Mouse (Mus musculus) left cerebral cortex, postnatal 10 days (tissue): ENCODE measurements around the gene Meioc. TPM values are rescaled to one million over a fixed set of nuclear protein-coding genes. Genes with fewer than 3 reads are reported as not detected.

Experiments
- microRNA-seq: library from miRNA; unstranded; fragments of <30 nt; microRNA quantifications from one replicate; pipeline ENCODE4 v1.2.0, GENCODE M21; 2022
- total RNA-seq, 2 experiments: library from RNA; stranded (reverse); gene quantifications; 2 replicates each; pipeline ENCODE4 v1.2.3; 2021

Gene Meioc
- total RNA-seq, 2 experiments from 2014 or later, result not detected

Small RNA genes lying within 50 kb of the gene (microRNA-seq; reads per million reads assigned to microRNA genes)
- gene Gm22920, result not detected

Other genes starting within 250 kb of the Meioc start
- 10 to 100 TPM; 79.2 to 79.4 TPM for gene Grn, start 233.4 kb upstream of the Meioc start, total RNA-seq
- 100 to 1,000 TPM; 125 to 135 TPM for gene Fam171a2, start 216.0 kb upstream of the Meioc start, total RNA-seq
- gene Itga2b, start 193.6 kb upstream of the Meioc start, total RNA-seq, result 1 to 10 TPM; 3.2 to 3.3 TPM
- gene Gpatch8, start 107.3 kb upstream of the Meioc start, total RNA-seq, result 10 to 100 TPM; 46.0 to 46.8 TPM
- 1 to 10 TPM; 5.4 to 7.1 TPM for gene Gm11627, start 84.3 kb upstream of the Meioc start, total RNA-seq
- 10 to 100 TPM in 1 of 2 experiments, 1 to 10 TPM in 1; 6.7 to 11.0 TPM for gene Fzd2, start 59.3 kb upstream of the Meioc start, total RNA-seq
- gene Ccdc43, start 34.1 kb downstream of the Meioc start, total RNA-seq, result 10 to 100 TPM; 27.2 to 32.5 TPM
- gene Adam11, start 97.7 kb downstream of the Meioc start, total RNA-seq, result 100 to 1,000 TPM; 109 to 114 TPM
- gene Gjc1, start 156.0 kb downstream of the Meioc start, total RNA-seq, result 10 to 100 TPM; 19.7 to 26.1 TPM
- 1 to 10 TPM; 7.9 to 8.1 TPM for gene Higd1b, start 172.1 kb downstream of the Meioc start, total RNA-seq
- gene Eftud2, start 217.3 kb downstream of the Meioc start, total RNA-seq, result 100 to 1,000 TPM; 101 to 102 TPM
- gene Ccdc103, start 217.5 kb downstream of the Meioc start, total RNA-seq, result 1 to 10 TPM; 1.3 to 1.6 TPM
- not detected for gene Fam187a, start 221.5 kb downstream of the Meioc start, total RNA-seq
- 100 to 1,000 TPM; 109 to 117 TPM for gene Gfap, start 237.2 kb downstream of the Meioc start, total RNA-seq